Mouse (Mus musculus): ENCODE measurements around the gene Gphb5. TPM values are rescaled to one million over a fixed set of nuclear protein-coding genes. Genes with fewer than 3 reads are reported as not detected.
A peak's percentile ranks its signal among the peaks of the same experiment; 100 is the strongest.

The Gphb5 gene
- total and polyA plus RNA-seq, 2 experiments from 2014 or later: not detected

- Histone ChIP-seq H3K4me2 (ENCODE audit: low read depth, low read length, poor library complexity, severe bottlenecking) (0 out of 2 replicates have a peak overlapping the region, but pooled peaks have one; percentile 4), H3K4me1 (ENCODE audit: insufficient read depth, low read length) (no peaks in the 10 kb centered on the region), H3K9ac (replicated peaks; ENCODE audit: low read length, poor library complexity, severe bottlenecking) (no peak overlapping the region), H3K9me3 (ENCODE audit: low read length) (no peaks in the 10 kb centered on the region), H3K27ac (ENCODE audit: low read depth, low read length) (no peak overlapping the region), H3K27me3 (ENCODE audit: insufficient read depth, low read length) (no peaks in the 10 kb centered on the region), H3K4me3 (ENCODE audit: low read depth, low read length) (no peak overlapping the region), H3K36me3 (ENCODE audit: insufficient read depth, low read length) (no peaks in the 10 kb centered on the region)
- DNase-seq (ENCODE audit: low spot score) (no peak), ATAC-seq (ENCODE audit: low FRiP score) (no peak)
- no peak for TF ChIP-seq CTCF (IDR thresholded peaks at IDR 0.05)
- WGBS: 84% methylated on average over 16 of the region's 16 CpGs
These were observed 54.1 kb downstream of the Gphb5 start for GRCm38 (mm10) chr12:75362456-75362855.

Other genes starting within 250 kb of the Gphb5 start
- 8.9 and 10.5 TPM in 2 replicates for gene Kcnh5, start 239.4 kb downstream of the Gphb5 start, total RNA-seq (2014; rRNA removed)
- 2.1 and 2.6 TPM in 2 replicates for gene Kcnh5, start 239.4 kb downstream of the Gphb5 start, polyA plus RNA-seq (2015; fragmentation: Nextera tagmentation; extraction: Ambion mirVana)
- gene Rhoj, start 108.5 kb downstream of the Gphb5 start, total RNA-seq (2014; rRNA removed): 17.5 and 27.0 TPM in 2 replicates
- 13.3 and 13.7 TPM in 2 replicates for gene Rhoj, start 108.5 kb downstream of the Gphb5 start, polyA plus RNA-seq (2015; fragmentation: Nextera tagmentation; extraction: Ambion mirVana)
- 32.9 and 45.7 TPM in 2 replicates for gene Ppp2r5e, start 179.5 kb upstream of the Gphb5 start, total RNA-seq (2014; rRNA removed)
- gene Ppp2r5e, start 179.5 kb upstream of the Gphb5 start, polyA plus RNA-seq (2015; fragmentation: Nextera tagmentation; extraction: Ambion mirVana): 20.5 and 22.8 TPM in 2 replicates

Data from midbrain, postnatal 0 days (tissue).